Mouse (Mus musculus) testis, adult 2 months (tissue): Measurements from ENCODE around the gene Ric8b. TPM values are rescaled to one million over a fixed set of nuclear protein-coding genes. Genes with fewer than 3 reads are reported as not detected.

ENCODE experiments used
- H3K27ac ChIP-seq: fragments of 200-500 bp; 2 replicates; pipeline ENCODE4 v1.5.1; 2012; ENCODE audit warnings: low read depth, low read length; ENCODE audit not compliant: control insufficient read depth, insufficient read depth
- H3K27me3 ChIP-seq: fragments of 200-500 bp; 2 replicates; pipeline ENCODE4 v1.6.1; 2012; ENCODE audit warnings: mild to moderate bottlenecking, low read length, moderate library complexity; ENCODE audit not compliant: control insufficient read depth, insufficient read depth
- H3K36me3 ChIP-seq: fragments of 200-500 bp; 2 replicates; pipeline ENCODE4 v1.6.1; 2012; ENCODE audit warnings: mild to moderate bottlenecking, low read length; ENCODE audit not compliant: control insufficient read depth, insufficient read depth
- H3K4me1 ChIP-seq: fragments of 200-500 bp; 2 replicates; pipeline ENCODE4 v1.6.1; 2012; ENCODE audit warnings: low read length; ENCODE audit not compliant: control insufficient read depth, insufficient read depth
- H3K4me3 ChIP-seq: fragments of 200-500 bp; 2 replicates; pipeline ENCODE4 v1.5.1; 2012; ENCODE audit warnings: low read depth, mild to moderate bottlenecking, low read length, moderate library complexity, mixed read lengths; ENCODE audit not compliant: control insufficient read depth
- CTCF ChIP-seq: fragments of 200-500 bp; IDR thresholded peaks from 2 replicates; pipeline ENCODE4 v1.5.1; 2012; ENCODE audit warnings: low read depth, mild to moderate bottlenecking, inconsistent platforms, low read length, moderate library complexity; ENCODE audit not compliant: control insufficient read depth, insufficient read depth, insufficient replicate concordance
- POLR2A ChIP-seq: fragments of 200-500 bp; IDR thresholded peaks from 2 replicates; pipeline ENCODE4 v1.6.1; 2012; ENCODE audit warnings: low read depth, mild to moderate bottlenecking, inconsistent platforms, low read length, moderate library complexity; ENCODE audit not compliant: control insufficient read depth
- polyA plus RNA-seq: library from polyadenylated mRNA; depleted of rRNA; stranded (reverse); fragments of >200 nt; gene quantifications from 2 replicates; pipeline ENCODE4 v1.2.3, GENCODE M21; 2012

Ric8b gene
- polyA plus RNA-seq, 1 experiment: 3.4 TPM

- H3K4me3 ChIP-seq: no peak overlapping the region
- H3K27me3 ChIP-seq: no peaks in the 10 kb centered on the region
- no peaks in the 10 kb centered on the region for H3K4me1 ChIP-seq
- TF ChIP-seq CTCF: no peak
- no peak for TF ChIP-seq POLR2A
- H3K27ac ChIP-seq: no peak overlapping the region
- no peaks in the 10 kb centered on the region for H3K36me3 ChIP-seq
These were observed 19.6 kb downstream of the Ric8b start for GRCm38 (mm10) chr10:84936832-84937515.

- TF ChIP-seq CTCF: no peak
- TF ChIP-seq POLR2A: no peak
- H3K4me1 ChIP-seq: no peaks in the 10 kb centered on the region
- H3K27ac ChIP-seq: no peak overlapping the region
- no peaks in the 10 kb centered on the region for H3K36me3 ChIP-seq
- no peak overlapping the region for H3K4me3 ChIP-seq
- H3K27me3 ChIP-seq: no peaks in the 10 kb centered on the region
These were observed 20.8 kb downstream of the Ric8b start for GRCm38 (mm10) chr10:84938094-84938820.

- Histone ChIP-seq H3K4me3 (no peak overlapping the region), H3K36me3 (no peaks in the 10 kb centered on the region), H3K27ac (no peak overlapping the region), H3K4me1 (no peaks in the 10 kb centered on the region), H3K27me3 (no peaks in the 10 kb centered on the region)
- TF ChIP-seq CTCF (no peak), POLR2A (no peak)
These were observed 21.5 kb downstream of the Ric8b start for GRCm38 (mm10) chr10:84938886-84939285.

GRCm38 (mm10) chr10:84940356-84940755, 22.9 kb downstream of the Ric8b start:
- Histone ChIP-seq H3K4me1 (no peaks in the 10 kb centered on the region), H3K27ac (no peak overlapping the region), H3K27me3 (no peaks in the 10 kb centered on the region), H3K4me3 (no peak overlapping the region), H3K36me3 (no peaks in the 10 kb centered on the region)
- TF ChIP-seq POLR2A (no peak), CTCF (no peak)

GRCm38 (mm10) chr10:84945692-84946091, 28.3 kb downstream of the Ric8b start:
- H3K27ac ChIP-seq: no peak overlapping the region
- TF ChIP-seq POLR2A (no peak), CTCF (no peak)
- H3K4me1 ChIP-seq: no peaks in the 10 kb centered on the region
- H3K4me3 ChIP-seq: no peak overlapping the region
- H3K27me3 ChIP-seq: no peaks in the 10 kb centered on the region
- no peaks in the 10 kb centered on the region for H3K36me3 ChIP-seq

GRCm38 (mm10) chr10:84948970-84949683, 31.7 kb downstream of the Ric8b start:
- TF ChIP-seq CTCF: no peak
- no peak for TF ChIP-seq POLR2A
- no peaks in the 10 kb centered on the region for H3K4me1 ChIP-seq
- no peaks in the 10 kb centered on the region for H3K36me3 ChIP-seq
- H3K27ac ChIP-seq: no peak overlapping the region
- no peaks in the 10 kb centered on the region for H3K27me3 ChIP-seq
- no peak overlapping the region for H3K4me3 ChIP-seq

- Histone ChIP-seq H3K27me3 (no peaks in the 10 kb centered on the region), H3K27ac (no peak overlapping the region), H3K4me3 (no peak overlapping the region), H3K4me1 (no peaks in the 10 kb centered on the region), H3K36me3 (no peaks in the 10 kb centered on the region)
- TF ChIP-seq POLR2A: no peak
- no peak for TF ChIP-seq CTCF
These were observed 32.2 kb downstream of the Ric8b start for GRCm38 (mm10) chr10:84949684-84950010.
